Mouse (Mus musculus): ENCODE data around the gene Camk1d.

DNA sequence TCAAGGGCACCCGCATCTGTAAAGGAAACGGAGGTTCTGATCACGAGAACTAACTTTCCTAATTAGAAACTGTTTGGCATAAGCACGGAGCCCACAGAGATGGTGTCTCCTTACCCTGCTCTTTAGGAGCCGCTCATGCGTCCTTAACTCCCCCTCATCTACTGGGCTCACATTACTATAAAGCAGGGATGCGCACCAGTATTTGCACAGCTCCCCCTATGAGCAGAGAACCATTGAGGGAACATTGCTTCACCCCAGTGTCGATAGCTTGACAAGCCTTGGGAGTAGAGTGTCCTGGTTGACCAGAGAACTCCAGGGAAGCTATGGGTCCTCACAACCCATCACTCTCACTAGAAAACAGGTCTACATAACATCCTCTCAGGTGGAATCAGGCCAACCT lies 29.6 kb upstream of the Camk1d start:
- TF ChIP-seq EP300 (optimal IDR thresholded peaks at IDR 0.05) (no peak), CTCF (IDR thresholded peaks at IDR 0.05; ENCODE audit: low read depth) (no peak)
